Mouse (Mus musculus): ENCODE data around the gene Ypel1. TPM values are rescaled to one million over a fixed set of nuclear protein-coding genes. Genes with fewer than 3 reads are reported as not detected.
A peak's percentile ranks its signal among the peaks of the same experiment; 100 is the strongest.

Ypel1 gene
- polyA plus RNA-seq, 1 experiment from 2014 or later = 183 TPM

DNA sequence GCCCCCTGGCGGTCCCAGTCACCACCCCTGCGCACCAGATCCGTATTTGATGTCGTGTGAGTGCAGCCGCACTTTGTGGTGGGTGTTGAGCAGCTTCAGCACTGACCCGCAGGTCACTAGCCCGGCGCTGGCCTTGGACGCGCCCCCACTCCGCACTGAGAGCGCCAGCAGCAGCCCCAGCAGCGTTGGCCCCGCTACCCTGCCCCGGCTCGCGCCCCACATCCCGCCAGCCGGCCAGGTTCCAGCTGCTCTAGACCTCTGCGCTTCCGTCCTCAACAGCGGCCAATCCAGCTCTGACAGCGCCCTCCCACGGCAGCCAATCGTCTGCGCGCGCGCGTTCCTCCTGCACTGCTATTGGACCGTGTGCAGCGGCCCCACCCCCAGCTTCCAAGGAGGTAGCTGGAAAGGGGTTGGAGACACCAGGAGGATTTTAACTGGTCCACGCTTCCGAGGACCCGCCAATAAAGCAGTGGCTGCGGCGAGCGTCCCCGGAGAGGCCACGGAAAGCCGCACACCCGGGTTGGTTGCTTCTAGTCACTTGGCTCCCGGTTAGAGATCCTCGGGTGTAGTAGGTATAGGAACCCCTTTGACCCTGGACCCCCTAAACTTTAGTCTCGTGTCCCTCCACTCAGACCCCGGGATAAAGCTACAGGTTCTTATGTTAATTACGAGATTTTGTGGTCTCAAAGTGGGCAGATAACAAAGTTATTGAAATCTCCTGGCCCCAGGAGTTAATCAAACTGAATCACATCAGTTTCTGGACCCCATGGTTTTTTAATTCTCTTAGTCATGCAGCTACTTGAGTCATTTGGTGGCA, 62.8 kb downstream of the Ypel1 start, which contains the start of gene Sdf2l1:
Gene Sdf2l1 (minus strand): TSS at position 295 of the 817 bp plus-strand sequence.
- peak; percentile 99 for ATAC-seq (replicated peaks)
- H3K9ac ChIP-seq (replicated peaks) = peak within 1 kb of the TSS; percentile 53
- H3K36me3 ChIP-seq = no peaks in the 10 kb centered on the region
- peaks cover 16% of the 10 kb centered on the region for H3K4me1 ChIP-seq
- peak within 1 kb of the TSS; percentile 91 for H3K4me2 ChIP-seq (replicated peaks)
- under 1% methylated on average over 47 of the region's 47 CpGs for WGBS
- H3K4me3 ChIP-seq = peak within 1 kb of the TSS; percentile 59
- no peaks in the 10 kb centered on the region for H3K27me3 ChIP-seq
- H3K27ac ChIP-seq (replicated peaks) = peak within 1 kb of the TSS; percentile 72
- H3K9me3 ChIP-seq = no peaks in the 10 kb centered on the region

DNA sequence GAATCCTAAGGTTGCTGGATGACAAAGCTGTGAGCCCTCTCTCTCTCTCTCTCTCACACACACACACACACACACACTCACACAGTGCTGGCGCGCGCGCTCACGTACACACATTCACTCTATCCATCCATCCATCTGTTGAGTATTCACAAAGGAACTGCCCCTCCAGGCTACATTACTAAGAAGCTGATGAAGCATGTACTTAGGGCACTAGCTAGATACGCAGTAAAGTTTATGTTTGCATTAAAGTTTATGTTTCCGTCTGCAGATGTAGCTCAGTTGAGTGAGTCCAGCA, 63.4 kb downstream of the Ypel1 start:
- WGBS = 23% methylated on average over 7 of the region's 7 CpGs
- H3K36me3 ChIP-seq = no peaks in the 10 kb centered on the region
- peak overlapping the region; percentile 44 for H3K27ac ChIP-seq (replicated peaks)
- H3K9me3 ChIP-seq = no peaks in the 10 kb centered on the region
- H3K27me3 ChIP-seq = no peaks in the 10 kb centered on the region
- H3K9ac ChIP-seq (replicated peaks) = peak overlapping the region; percentile 34
- H3K4me2 ChIP-seq (replicated peaks) = peak overlapping the region; percentile 91
- 0 out of 2 replicates have a peak, but pooled peaks have one; percentile 11 for ATAC-seq (replicated peaks)
- peaks cover 16% of the 10 kb centered on the region for H3K4me1 ChIP-seq
- peak overlapping the region; percentile 59 for H3K4me3 ChIP-seq

MicroRNA genes within 50 kb of the gene (microRNA counts, 519-probe panel; counts per million panel counts)
- microRNA mmu-miR-130b (3,700 counts per million, percentile 89 among the panel's probes with 10 or more counts), microRNA mmu-miR-301b (2,897 counts per million, percentile 69 among the panel's probes with 10 or more counts)

Small RNA genes lying within 50 kb of the gene (microRNA-seq; reads per million reads assigned to microRNA genes)
- gene Mir130b (5,271 reads per million, percentile 91 among the genes with 10 or more reads in this experiment), gene Mir301b (136 reads per million, percentile 57 among the genes with 10 or more reads in this experiment)

Other genes with a start within 250 kb of the Ypel1 start
- 9.7 and 11.3 TPM in 2 replicates for gene Spag6l, start 240.2 kb upstream of the Ypel1 start, polyA plus RNA-seq (2015; fragmentation: Nextera tagmentation; extraction: Ambion mirVana)
- not detected in 2 replicates for gene Igll1, start 205.7 kb upstream of the Ypel1 start, polyA plus RNA-seq (2015; fragmentation: Nextera tagmentation; extraction: Ambion mirVana)
- 68.8 and 75.8 TPM in 2 replicates for gene Top3b, start 199.0 kb upstream of the Ypel1 start, polyA plus RNA-seq (2015; fragmentation: Nextera tagmentation; extraction: Ambion mirVana)
- gene Vpreb1, start 198.9 kb upstream of the Ypel1 start, polyA plus RNA-seq (2015; fragmentation: Nextera tagmentation; extraction: Ambion mirVana) = 1.7 and 2.7 TPM in 2 replicates
- 25.4 and 26.4 TPM in 2 replicates for gene Ppm1f, start 173.2 kb upstream of the Ypel1 start, polyA plus RNA-seq (2015; fragmentation: Nextera tagmentation; extraction: Ambion mirVana)
- 186 and 193 TPM in 2 replicates for gene Mapk1, start 86.3 kb upstream of the Ypel1 start, polyA plus RNA-seq (2015; fragmentation: Nextera tagmentation; extraction: Ambion mirVana)
- 161 and 162 TPM in 2 replicates for gene Ppil2, start 41.6 kb downstream of the Ypel1 start, polyA plus RNA-seq (2015; fragmentation: Nextera tagmentation; extraction: Ambion mirVana)
- 27.1 and 30.1 TPM in 2 replicates for gene 2610318N02Rik, start 55.5 kb downstream of the Ypel1 start, polyA plus RNA-seq (2015; fragmentation: Nextera tagmentation; extraction: Ambion mirVana)
- gene Sdf2l1, start 62.7 kb downstream of the Ypel1 start, polyA plus RNA-seq (2015; fragmentation: Nextera tagmentation; extraction: Ambion mirVana) = 43.4 and 47.2 TPM in 2 replicates
- 23.1 and 26.3 TPM in 2 replicates for gene Ydjc, start 74.9 kb downstream of the Ypel1 start, polyA plus RNA-seq (2015; fragmentation: Nextera tagmentation; extraction: Ambion mirVana)
- gene Ccdc116, start 77.5 kb downstream of the Ypel1 start, polyA plus RNA-seq (2015; fragmentation: Nextera tagmentation; extraction: Ambion mirVana) = 1.3 TPM in 2 replicates
- gene Ube2l3, start 133.0 kb downstream of the Ypel1 start, polyA plus RNA-seq (2015; fragmentation: Nextera tagmentation; extraction: Ambion mirVana) = 307 and 318 TPM in 2 replicates
- 1.7 TPM in 2 replicates for gene Rimbp3, start 138.9 kb downstream of the Ypel1 start, polyA plus RNA-seq (2015; fragmentation: Nextera tagmentation; extraction: Ambion mirVana)
- 8.6 and 8.8 TPM in 2 replicates for gene Hic2, start 163.9 kb downstream of the Ypel1 start, polyA plus RNA-seq (2015; fragmentation: Nextera tagmentation; extraction: Ambion mirVana)
- 23.6 and 24.0 TPM in 2 replicates for gene Tmem191c, start 206.4 kb downstream of the Ypel1 start, polyA plus RNA-seq (2015; fragmentation: Nextera tagmentation; extraction: Ambion mirVana)